Mouse (Mus musculus): Measurements from ENCODE around the gene Rbfox3.
A peak's percentile ranks its signal among the peaks of the same experiment; 100 is the strongest.

DNA sequence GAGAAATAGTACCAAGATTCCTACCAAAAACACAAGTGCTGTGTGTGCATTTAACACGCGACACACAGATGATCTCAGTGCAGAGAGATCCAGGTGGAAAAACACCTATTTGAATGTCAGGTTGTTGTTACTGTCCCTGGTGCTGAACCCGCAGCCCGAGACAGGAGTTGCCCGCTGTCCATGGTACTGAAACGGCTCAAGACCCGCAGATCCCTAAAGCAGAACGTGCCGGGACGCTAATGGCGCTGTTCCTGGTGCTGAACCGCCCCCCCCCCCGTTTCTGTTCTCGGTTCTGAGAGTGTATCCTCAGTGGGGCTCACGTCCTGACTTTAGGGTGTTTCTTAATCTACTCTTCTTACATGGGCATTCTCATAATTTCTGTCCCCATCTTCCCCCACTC is 326.6 kb downstream of the Rbfox3 start:
- no peak for TF ChIP-seq E2F4 (IDR thresholded peaks at IDR 0.05; ENCODE audit: insufficient read depth)
- no peak for TF ChIP-seq POLR2A (IDR thresholded peaks at IDR 0.05; ENCODE audit: insufficient read length, low read depth)
- no peak for TF ChIP-seq USF1 (IDR thresholded peaks at IDR 0.05; ENCODE audit: low read depth)
- TF ChIP-seq MAX (IDR thresholded peaks at IDR 0.05; ENCODE audit: low read depth), result peak; percentile 91
- no peak for TF ChIP-seq CEBPB (IDR thresholded peaks at IDR 0.05; ENCODE audit: insufficient read depth, poor library complexity, severe bottlenecking)
- TF ChIP-seq MYOD1 (IDR thresholded peaks at IDR 0.05; ENCODE audit: control insufficient read depth in 1 of 3, insufficient read length in 2 of 3, low read depth in 2 of 3), result no peak
- no peak for TF ChIP-seq POLR2AphosphoS2 (IDR thresholded peaks at IDR 0.05; ENCODE audit: insufficient read length, low read depth)
- no peak for TF ChIP-seq TCF12 (IDR thresholded peaks at IDR 0.05; ENCODE audit: insufficient read depth, poor library complexity, severe bottlenecking)
- peak; percentile 95 for TF ChIP-seq REST (IDR thresholded peaks at IDR 0.05; ENCODE audit: insufficient read depth, insufficient read length)
- TF ChIP-seq TCF3 (IDR thresholded peaks at IDR 0.05; ENCODE audit: insufficient read length, low read depth), result no peak
- TF ChIP-seq MYOG (IDR thresholded peaks at IDR 0.05; ENCODE audit: control insufficient read depth in 1 of 3, insufficient read depth in 1 of 3, insufficient read length in 2 of 3, low read depth in 2 of 3), result no peak
- peak; percentile 53 for TF ChIP-seq SRF (IDR thresholded peaks at IDR 0.05; ENCODE audit: control insufficient read depth, insufficient read length, low read depth)

Data from myocyte (in vitro differentiated cells).